Mouse (Mus musculus): ENCODE measurements around the gene Prpf3.
A peak's percentile ranks its signal among the peaks of the same experiment; 100 is the strongest.
"Not testable (repeated sequence)": the region's sequence is repeated elsewhere in the genome, so short reads cannot be mapped to it uniquely, and the experiment has no call there.

Prpf3 gene

DNA sequence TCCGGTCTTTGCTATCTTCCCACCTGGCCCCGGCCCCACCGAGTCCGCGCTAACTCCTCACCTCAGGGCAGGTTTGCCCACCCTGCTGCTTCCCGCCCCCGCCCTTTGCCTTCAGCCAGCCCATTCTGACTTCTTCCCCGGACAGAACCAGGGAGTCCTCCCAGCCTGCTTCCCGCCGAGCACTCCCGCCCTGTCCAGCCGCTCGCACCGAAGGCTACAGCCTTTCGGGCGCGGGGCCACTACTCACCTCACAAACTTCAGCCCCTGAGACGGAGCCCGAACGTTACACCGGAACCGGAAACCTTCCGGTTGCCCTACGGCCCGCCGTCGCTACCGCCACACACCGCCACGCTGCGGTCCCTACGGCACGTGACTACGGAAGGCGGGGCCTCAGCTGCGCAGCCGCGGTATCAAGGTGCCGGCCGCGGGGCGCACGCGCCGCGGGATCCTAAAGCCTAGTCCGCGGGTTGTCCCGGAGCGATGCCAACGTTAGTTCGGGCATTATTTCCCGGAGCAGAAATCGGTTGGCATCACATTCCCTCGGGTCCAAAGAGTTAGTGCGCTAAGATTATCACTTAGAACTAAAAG, at the start of gene Prpf3:
Gene Prpf3 (minus strand): TSS at position 384 of the 588 bp plus-strand sequence.
- peak; percentile 92 for DNase-seq (ENCODE audit: low read depth, low spot score)

DNA sequence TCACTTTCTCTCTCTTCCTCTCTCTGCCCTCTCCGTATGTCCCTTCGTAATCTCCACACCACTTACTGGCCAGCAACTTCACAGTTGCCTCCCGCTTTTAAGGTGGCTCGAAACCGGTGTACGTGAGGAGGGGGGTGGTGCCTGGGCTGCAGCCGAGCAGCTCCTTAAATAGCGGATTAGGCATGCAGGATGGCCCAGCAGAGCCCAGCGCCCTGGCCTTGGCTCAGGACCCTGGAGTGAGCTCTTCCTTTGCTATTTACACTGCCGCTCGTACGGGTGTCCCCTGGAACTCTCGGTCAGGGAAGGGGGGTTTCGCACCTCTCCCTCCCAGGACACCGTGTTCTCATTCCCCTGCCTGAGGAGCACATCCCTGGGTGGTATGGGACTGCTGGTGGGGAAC, 48.9 kb upstream of the Prpf3 start, which contains the start of gene Car14:
Gene Car14 (minus strand): TSS at position 124 of the 400 bp plus-strand sequence.
- DNase-seq (ENCODE audit: low read depth, low spot score), result peak; percentile 70

DNA sequence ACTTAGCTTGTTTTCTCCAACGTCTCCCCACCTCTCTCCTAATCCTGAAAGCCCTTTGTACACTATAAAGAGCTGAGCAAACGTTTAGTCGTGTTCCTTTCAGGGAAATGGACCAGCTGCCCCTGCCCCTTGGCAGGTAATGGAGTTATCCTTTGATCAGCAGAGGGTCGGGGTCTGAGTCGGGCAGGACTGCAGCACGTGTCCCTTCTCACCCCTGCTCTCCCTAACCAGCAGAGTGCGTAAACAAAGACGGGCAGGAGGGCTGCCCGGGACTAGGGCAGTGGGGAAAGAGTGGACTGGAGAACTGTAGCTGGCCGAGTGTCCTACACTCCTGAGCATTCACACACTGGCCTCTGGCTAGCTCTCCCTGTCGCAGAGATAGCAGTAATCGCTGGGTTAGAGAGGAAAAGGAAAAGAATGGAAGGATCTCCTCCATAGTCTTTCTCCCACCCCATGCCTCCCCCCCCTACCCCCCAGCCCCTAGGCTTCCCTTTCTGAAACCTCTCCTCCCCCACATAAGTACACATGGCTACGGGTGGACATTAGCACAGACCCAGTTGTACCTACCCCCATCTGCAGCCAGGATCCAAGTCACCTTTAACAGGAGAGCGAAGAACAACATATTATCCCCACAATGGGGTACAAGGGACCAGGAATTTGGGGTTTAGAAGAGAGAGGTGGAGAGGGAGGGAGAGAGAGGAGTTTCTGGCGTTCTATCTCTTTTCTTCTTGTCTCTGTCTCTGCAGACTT, 48.2 kb upstream of the Prpf3 start:
- no peak for DNase-seq (ENCODE audit: low read depth, low spot score)

DNA sequence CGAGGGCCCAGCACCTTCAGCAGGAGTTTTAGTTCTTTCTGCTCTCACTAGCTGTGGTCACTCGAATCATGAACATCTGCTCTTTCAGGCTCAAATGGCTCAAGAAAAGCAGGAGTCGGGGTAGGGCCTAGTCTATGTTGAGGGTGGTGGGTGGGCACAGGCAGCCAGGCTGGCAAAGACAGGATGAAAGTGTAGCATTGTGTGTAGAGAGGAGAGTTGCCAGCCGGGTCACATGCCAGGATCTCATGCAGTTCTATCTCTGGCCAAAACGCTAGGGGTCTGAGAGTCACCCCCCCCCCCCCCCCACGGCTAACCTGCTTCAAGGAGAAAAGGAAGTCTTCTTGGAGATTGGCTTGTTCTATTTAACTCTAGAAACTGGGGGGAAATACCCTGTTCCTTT, 47.0 kb upstream of the Prpf3 start:
- no peak for DNase-seq (ENCODE audit: low read depth, low spot score)

DNA sequence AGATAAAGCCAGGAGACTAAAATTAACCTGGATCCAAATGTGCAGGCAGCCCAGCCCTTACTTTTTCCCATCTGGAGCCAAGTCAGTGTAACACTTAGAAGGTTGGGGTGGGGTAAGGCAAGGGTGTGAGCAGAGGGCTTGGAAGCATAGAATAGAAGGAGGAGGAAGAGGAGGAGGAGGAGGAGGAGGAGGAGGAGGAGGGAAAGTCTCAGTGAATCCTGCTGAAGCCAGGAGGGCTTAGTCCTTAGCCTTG, 46.6 kb upstream of the Prpf3 start:
- peak; percentile 43 for DNase-seq (ENCODE audit: low read depth, low spot score)

DNA sequence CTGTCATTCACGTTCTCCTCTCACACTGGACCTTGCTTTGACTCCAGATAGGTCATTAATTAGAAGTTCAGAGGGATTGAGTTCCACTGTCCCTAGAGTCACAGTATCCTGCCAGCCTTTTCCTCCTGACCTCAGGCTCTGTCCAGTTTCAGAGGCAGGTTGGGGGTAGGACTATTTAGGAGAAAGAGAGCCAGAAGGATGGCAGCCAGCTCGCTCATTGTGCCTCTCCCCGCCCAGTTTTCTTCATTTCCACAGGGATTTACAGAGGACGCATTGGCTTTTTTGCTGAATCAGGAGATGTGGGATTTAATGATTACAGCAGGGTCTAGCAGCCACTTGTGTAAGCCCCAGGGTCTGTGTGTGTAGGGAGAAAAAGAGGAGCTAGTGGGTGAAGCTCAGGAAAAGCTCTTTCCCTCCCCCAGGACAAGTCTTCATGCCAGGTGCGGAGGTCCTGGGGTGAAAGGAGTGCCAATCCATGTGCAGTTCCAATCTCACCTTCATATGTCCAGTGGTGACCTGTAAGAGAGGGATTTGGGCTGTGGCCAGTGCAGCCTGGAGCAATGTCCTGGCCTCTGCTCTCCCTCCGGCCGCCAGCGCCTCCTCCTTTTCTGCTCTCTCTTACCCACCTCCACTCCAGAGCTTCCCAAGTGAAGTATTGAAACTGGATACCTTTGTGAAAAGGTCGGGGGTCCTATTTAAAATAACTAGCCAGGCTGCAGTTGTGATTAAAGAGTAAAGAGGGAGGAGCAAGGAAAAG, 46.1 kb upstream of the Prpf3 start:
- DNase-seq (ENCODE audit: low read depth, low spot score), result peak; percentile 68

DNA sequence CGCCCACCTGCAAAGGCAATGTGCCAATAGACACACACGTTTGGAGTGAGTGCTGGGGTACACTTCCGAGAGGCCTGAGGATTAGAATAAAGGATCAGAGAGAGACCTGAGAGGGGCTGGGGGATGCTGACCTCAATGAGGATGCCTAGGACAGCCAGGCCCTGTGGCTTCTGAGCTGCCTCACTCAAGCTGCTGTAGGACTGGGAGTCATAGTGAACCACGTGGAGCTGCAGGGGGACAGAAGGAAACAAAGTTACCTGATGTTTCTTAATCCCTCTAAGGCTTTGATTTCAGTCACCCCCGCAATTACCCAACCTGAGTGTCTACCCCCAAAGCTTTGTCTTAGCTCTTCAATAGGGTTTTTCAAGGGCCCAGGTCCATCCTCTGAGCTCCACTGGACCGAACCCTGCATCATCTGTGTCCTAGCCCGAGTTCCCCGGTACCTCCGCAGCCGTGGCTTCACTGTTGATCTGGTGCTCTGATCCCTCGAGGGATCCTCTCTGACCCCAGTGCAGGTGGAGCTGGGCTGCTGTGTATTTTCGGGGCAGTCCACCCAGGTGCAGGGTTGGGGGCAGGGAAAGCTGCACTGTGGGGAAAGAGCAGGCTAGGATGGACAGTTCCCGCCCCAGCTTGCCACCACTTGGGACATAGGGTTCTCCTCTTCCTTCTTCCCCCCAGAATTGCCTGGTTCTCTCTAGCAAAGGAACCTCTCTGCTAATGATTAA, 44.3 kb upstream of the Prpf3 start:
- no peak for DNase-seq (ENCODE audit: low read depth, low spot score)

DNA sequence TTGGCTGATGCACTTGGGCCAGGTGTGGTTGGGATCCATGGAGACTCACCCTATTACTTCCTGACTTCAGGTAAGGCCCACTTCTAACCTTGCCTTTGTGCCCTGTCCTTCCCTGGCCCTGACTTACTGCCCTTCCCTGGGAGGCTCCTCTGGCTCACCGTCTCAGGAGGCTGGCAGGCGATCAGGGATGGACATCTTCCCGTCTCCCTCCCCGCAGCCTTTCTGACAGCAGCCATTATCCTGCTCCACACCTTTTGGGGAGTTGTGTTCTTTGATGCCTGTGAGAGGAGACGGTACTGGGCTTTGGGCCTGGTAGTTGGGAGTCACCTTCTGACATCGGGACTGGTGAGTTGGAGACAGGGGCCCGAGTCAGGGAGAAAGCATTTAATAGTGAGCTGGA, 39.8 kb upstream of the Prpf3 start:
- DNase-seq (ENCODE audit: low read depth, low spot score), result not testable (repeated sequence)

DNA sequence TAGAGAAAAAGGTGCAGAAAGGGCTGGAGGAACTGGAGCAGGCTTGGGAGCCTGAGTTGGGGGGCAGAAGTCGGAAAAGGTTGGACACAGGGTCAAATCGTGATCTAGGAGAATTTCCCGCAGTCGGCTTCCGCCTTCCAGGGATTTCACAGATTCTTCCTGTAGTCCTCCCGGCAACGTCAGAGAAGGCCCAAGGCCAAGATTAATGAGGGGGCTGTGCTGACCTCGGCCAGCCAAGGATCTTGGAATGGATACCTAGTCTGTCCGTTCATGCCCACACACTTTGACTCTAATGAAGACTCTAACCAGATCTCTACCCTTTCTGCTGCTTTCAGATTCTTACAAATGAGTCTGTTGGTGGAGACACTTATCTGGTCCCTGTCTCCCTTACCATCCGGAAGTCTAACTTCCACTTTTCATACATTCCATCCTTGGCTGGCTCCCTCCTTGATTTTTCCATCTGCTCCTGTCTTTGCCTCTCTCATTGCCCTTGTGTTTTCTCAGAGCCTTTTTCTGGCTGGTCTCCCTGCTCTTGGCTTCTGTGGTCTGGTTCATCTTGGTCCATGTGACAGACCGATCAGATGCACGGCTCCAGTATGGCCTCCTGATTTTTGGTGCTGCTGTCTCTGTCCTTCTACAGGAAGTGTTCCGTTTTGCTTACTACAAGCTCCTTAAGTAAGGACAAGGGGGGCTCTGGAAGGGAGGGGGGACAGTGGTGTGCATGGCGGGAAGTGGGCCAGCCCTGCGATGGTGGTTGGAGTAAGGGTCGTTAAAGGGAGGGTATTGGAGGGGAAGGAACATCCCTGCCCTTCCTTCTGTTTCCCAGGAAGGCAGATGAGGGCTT, 38.9 kb upstream of the Prpf3 start:
- peak; percentile 42 for DNase-seq (ENCODE audit: low read depth, low spot score)

DNA sequence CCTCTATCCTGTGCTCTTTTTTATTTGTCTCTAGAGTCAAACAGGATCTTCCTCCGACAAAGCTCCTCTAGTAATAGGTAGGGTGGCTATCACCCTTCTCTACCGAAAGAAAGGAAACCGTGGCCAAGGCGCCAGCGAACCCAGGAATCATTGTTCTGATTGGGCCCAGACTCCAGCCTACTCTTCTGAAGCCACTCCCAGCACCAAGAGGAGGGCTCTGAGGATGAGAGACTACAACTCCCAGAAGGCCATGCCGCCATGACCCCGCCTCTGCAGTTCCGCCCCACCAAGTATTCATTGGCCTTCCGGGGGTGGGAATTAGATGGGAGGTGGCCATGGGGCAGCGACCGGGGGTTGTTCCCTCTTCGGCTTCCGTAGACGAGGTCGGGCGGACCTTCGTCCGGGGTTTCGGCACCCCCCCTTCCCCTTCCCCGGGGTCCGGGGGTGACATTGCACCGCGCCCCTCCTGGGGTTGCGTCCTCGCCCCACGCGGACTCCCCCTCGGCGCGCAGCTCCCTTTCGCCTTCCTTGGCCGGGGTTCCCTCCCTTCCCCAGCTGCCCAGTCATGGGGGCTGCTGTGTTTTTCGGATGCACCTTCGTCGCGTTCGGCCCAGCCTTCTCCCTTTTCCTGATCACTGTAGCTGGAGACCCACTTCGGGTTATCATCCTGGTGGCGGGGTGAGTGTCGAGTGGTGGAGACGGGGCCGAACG, 38.1 kb upstream of the Prpf3 start, which contains the start of gene Aph1a:
Gene Aph1a (plus strand): TSS at position 364 of the 711 bp plus-strand sequence.
- DNase-seq (ENCODE audit: low read depth, low spot score), result peak; percentile 97

DNA sequence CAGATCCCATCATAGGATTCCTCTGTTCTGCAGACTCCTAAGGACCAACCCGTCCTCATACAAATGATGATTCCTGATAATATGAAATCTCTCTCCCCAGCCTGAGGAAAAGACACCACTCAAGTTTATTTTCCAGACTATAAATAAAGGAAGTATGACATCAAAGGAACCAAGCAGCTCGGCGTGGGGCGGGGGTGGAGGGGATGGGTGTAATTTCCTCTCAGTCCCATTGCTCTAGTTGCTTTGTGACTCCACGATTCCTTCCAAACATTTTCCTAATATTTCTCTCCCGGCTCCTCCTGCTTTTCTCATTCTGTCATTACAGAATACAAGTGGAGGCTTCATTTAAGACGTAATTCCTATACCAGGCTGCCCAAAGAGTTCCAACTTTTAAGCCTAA, 37.4 kb upstream of the Prpf3 start:
- DNase-seq (ENCODE audit: low read depth, low spot score), result no peak

DNA sequence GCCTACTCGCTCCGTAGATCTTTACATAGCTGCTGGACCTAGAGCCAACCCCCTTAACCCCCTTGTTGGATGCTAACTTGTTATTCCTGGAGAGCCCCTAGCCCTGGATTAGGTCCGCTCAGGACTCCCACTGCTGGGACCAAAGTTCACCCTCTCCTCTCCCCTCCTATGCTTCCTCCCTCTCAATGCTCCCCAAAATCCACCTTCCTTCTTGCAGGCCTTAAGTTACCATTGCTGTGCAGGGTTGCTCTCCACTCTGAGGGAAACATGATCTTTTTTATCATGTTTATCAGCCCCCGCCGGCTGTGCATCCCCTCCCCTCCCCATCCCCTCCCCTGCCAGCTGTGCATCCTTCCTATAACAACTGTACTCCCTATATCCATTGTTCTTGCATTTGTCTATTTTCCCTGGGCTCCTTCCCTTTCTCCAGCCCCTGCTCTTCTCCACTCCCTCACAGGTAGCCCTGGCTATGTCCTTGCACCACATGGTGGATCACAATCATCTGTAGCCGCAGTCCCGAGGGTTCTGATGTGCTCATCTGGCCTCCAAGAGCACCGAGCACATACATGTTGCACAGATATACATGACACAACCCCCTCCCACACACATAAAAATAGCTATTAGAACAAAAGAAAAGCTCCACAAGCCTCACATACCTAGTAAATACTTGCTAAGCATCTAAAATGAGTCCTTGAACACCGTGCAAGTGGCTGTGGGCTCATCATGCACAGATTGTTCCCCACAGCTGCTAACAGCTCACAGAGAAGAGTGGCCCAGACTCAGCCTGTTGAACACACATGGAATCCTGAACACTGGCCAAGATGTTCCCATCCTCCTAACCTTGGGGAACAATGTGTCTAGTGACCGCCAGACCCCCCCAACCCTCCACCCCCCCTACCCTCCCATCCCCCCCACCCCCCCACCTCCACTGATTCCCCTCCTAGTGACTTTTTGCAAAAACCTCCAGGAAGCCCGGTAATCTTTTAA, 36.7 kb upstream of the Prpf3 start:
- no peak for DNase-seq (ENCODE audit: low read depth, low spot score)

DNA sequence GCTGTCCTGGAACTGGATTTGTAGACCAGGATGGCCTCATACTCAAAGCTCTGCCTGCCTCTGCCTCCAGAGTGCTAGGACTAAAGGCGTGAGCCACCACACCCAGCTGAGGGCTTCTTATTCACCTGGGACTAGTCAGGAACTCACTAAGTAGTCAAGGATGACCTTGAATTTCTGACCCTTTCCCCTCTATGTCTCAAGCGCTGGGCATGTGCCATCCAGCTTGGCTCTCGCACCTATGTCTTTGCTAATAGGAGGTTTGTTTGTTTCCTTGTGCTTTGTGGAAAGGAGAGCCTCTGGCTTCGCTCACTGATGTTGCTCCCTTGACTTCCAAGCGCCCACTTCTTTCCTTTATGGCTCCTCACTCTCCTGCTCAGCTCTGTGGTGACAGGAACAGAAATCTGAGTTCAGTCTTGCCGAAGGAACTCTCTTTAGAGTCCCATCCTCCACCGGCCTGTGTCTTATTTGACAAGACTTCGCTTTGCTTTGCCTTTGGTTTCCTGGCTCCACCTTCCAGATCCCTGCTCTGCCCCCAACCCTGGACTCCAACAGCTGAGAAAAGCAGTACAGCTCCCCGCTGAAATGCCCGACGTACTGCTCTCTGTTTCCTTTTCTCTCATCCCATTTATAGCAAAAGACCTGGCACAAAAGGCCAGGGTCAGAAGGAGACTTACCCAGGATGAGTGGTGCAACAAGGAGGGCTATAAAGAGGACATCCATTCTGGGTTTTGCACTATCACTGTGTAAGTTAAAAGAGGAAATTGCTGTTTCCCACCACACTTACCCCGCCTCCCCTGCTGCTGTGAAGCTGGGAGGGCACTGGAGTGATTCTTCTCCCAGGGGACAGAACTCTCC, 35.8 kb upstream of the Prpf3 start, which contains the start of gene BC028528:
Gene BC028528 (minus strand): TSS at position 795 of the 855 bp plus-strand sequence.
- no peak for DNase-seq (ENCODE audit: low read depth, low spot score)

DNA sequence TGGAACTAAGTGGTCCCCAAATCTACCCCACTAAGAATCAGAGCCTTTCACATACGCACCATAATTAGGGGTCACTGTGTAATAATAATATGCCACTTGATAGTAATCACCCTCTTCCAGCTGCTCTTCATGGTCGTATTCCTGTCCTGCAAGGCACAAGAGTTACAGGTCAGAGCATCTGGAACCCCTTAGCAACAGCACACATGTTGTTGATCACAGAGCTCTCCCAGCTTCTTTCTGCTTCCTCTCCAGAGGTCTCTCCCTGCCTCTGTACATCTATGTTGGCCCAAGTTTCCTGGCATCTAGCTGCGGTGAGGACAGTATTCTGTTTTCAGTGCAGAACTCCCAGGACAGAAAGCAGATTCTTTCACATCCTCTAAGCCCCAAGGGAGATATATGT, 34.0 kb upstream of the Prpf3 start:
- DNase-seq (ENCODE audit: low read depth, low spot score), result no peak

DNA sequence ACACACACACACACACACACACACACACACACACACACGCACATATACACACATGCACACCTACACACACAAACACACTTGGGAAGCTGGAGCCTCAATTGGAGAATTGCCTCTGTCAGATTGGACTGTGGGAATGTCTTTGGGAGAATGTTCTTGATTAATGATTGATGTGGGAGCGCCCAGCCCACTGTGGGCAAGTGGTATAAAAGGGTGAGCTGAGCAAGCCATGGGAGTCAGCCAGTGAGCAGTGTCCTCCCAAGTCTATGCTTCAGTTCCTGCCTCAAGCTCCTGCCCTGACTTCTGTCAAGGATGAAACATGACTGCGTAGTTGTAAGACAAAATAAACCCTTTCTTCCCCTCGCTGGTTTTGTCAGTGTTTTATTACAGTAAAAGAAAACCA, 31.9 kb upstream of the Prpf3 start:
- no peak for DNase-seq (ENCODE audit: low read depth, low spot score)

DNA sequence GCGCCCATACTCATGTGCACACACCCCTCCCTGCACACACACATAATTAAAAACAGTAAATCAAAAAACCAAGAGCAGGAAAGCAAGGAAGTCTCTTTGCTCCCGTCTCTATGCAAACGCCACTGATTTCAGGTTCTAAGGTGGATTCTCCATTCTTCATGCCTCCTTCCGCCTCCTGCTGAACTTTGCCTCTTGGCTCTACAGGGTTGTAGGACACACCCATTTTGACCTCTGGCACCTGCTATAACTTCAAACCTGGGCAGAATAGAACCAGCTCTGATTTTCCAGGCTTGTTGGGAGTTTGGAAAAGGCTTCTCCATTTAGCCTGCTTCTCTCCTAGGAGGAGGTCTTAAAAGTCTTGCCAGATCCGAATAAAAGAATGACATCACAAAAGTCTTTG, 28.7 kb upstream of the Prpf3 start:
- no peak for DNase-seq (ENCODE audit: low read depth, low spot score)

DNA sequence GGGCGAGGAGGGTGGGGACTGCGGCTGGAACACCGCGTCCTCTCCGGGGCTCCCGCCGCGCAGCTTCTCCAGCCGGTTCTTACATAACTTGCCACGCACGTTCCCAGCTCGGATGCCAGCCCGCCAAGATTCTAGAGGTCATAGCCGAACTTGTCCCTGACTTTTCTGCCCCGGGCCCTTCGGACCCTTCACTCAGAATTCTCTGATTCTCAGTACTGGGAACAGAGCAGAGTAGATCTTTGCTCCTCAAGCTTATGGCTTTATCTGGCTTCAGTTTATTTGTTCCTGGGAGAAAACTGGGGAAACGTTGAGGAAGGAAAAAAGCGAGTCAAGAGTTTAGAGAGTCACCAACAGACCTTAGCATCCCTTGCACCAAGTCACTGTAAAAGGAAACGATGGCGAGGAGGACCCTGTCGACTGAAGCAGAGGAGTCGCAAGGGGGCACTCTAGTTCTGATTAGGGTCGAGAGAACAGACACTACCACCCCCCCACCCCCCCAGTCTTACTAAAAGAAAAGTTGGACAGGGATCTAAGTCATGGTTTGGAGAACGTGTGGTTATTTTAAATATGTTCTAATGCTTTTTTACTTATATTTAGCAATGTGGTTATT, 27.2 kb upstream of the Prpf3 start:
- peak; percentile 77 for DNase-seq (ENCODE audit: low read depth, low spot score)
